Mouse (Mus musculus): ENCODE results near the gene Vcp. TPM values are rescaled to one million over a fixed set of nuclear protein-coding genes. Genes with fewer than 3 reads are reported as not detected.
A peak's percentile ranks its signal among the peaks of the same experiment; 100 is the strongest.

Gene Vcp
- polyA plus RNA-seq, 1 experiment from 2014 or later: 531 TPM

DNA sequence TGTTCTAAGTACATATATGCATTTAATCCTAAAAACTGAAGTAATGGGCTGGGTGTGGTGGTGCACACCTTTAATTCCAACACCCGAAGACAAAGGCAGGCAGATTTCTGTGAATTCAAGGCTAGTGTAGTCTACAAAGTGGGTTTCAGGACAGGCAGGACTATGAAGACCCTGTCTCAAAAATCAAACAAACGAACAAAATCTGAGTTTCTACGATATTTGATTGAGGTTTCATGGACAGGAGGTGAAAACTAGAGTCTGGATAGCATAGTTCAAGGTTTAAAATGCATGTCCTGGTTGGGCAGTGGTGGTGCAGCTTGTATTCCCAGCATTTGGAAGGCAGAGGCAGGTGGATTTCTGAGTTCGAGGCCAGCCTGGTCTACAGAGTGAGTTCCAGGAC, 31.0 kb downstream of the Vcp start, which contains the start of gene 1700022I11Rik:
Gene 1700022I11Rik (plus strand): TSS at position 301 of the 400 bp plus-strand sequence.
- Histone ChIP-seq H3K36me3 (ENCODE audit: control insufficient read depth, insufficient read depth, low read length) (no peaks in the 10 kb centered on the region), H3K4me2 (ENCODE audit: low read length) (no peak within 1 kb of the TSS), H3K4me1 (ENCODE audit: control insufficient read depth, insufficient read depth, low read length) (no peaks in the 10 kb centered on the region), H3K27me3 (ENCODE audit: control insufficient read depth, insufficient read depth, low read length) (no peaks in the 10 kb centered on the region), H3K9me3 (ENCODE audit: control insufficient read depth, low read length) (no peaks in the 10 kb centered on the region), H3K9ac (replicated peaks; ENCODE audit: low read length) (no peak within 1 kb of the TSS), H3K4me3 (replicated peaks; ENCODE audit: low read depth, low read length) (no peak within 1 kb of the TSS), H3K27ac (replicated peaks; ENCODE audit: low read depth, low read length) (no peak within 1 kb of the TSS)
- 92% methylated on average over 4 of the region's 4 CpGs for WGBS
- ATAC-seq (ENCODE audit: low FRiP score, low TSS enrichment): no peak
- no peak for DNase-seq

DNA sequence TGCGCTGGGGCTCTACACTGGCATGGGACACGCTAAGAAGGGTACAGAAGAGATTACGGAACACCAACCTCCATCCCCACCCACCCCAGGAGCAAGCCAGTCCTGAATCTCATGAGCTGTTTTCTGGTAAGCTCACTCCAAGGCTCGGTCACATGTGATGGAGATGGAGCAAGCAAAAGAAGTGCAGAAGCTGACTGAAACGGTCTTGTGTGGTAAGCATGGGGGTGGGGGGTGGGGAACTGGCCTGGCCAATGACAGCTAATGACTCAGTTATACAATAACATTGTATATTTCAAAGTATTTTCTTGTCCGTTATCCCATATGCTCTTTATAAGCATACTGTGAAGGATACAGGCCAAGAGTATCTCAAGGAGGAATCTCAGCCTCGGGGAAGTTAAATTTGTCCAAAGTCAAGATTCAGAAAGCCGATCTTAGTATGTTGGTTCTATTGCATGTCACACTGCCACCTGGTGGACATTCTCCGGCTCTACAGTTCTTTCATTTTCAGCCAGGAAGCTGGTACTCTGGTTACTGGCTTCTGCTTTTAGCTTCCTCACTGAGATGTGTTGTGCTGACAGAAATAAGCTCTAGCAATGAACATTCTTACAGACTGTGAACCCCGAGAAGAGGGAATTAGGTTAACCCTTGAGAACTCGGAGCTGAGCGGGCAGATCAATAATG, 35.1 kb downstream of the Vcp start:
- no peak overlapping the region for H3K9ac ChIP-seq (replicated peaks; ENCODE audit: low read length)
- peak; percentile 24; the same call in 1 of the 2 replicates for ATAC-seq (ENCODE audit: low FRiP score, low TSS enrichment)
- DNase-seq: peak; percentile 91
- H3K4me1 ChIP-seq (ENCODE audit: control insufficient read depth, insufficient read depth, low read length): no peaks in the 10 kb centered on the region
- no peaks in the 10 kb centered on the region for H3K27me3 ChIP-seq (ENCODE audit: control insufficient read depth, insufficient read depth, low read length)
- no peak overlapping the region for H3K4me3 ChIP-seq (replicated peaks; ENCODE audit: low read depth, low read length)
- H3K9me3 ChIP-seq (ENCODE audit: control insufficient read depth, low read length): no peaks in the 10 kb centered on the region
- H3K27ac ChIP-seq (replicated peaks; ENCODE audit: low read depth, low read length): no peak overlapping the region
- H3K36me3 ChIP-seq (ENCODE audit: control insufficient read depth, insufficient read depth, low read length): no peaks in the 10 kb centered on the region
- peak overlapping the region; percentile 28 for H3K4me2 ChIP-seq (ENCODE audit: low read length)
- WGBS: 14% methylated on average over 12 of the region's 12 CpGs

- WGBS: 95% methylated on average over 2 of the region's 2 CpGs
- H3K9ac ChIP-seq (replicated peaks; ENCODE audit: low read length): no peak overlapping the region
- H3K27ac ChIP-seq (replicated peaks; ENCODE audit: low read depth, low read length): no peak overlapping the region
- no peak overlapping the region for H3K4me2 ChIP-seq (ENCODE audit: low read length)
- no peaks in the 10 kb centered on the region for H3K9me3 ChIP-seq (ENCODE audit: control insufficient read depth, low read length)
- H3K4me3 ChIP-seq (replicated peaks; ENCODE audit: low read depth, low read length): no peak overlapping the region
- H3K27me3 ChIP-seq (ENCODE audit: control insufficient read depth, insufficient read depth, low read length): no peaks in the 10 kb centered on the region
- ATAC-seq (ENCODE audit: low FRiP score, low TSS enrichment) (no peak), DNase-seq (no peak)
- H3K36me3 ChIP-seq (ENCODE audit: control insufficient read depth, insufficient read depth, low read length): peaks cover 8% of the 10 kb centered on the region
- no peaks in the 10 kb centered on the region for H3K4me1 ChIP-seq (ENCODE audit: control insufficient read depth, insufficient read depth, low read length)
Measured at GRCm38 (mm10) chr4:42963480-42963879, 36.8 kb downstream of the Vcp start.

GRCm38 (mm10) chr4:42961592-42961991, 38.7 kb downstream of the Vcp start:
- WGBS: 26% methylated on average over 4 of the region's 4 CpGs
- H3K36me3 ChIP-seq (ENCODE audit: control insufficient read depth, insufficient read depth, low read length): peaks cover 27% of the 10 kb centered on the region
- H3K4me3 ChIP-seq (replicated peaks; ENCODE audit: low read depth, low read length): no peak overlapping the region
- H3K27me3 ChIP-seq (ENCODE audit: control insufficient read depth, insufficient read depth, low read length): no peaks in the 10 kb centered on the region
- no peaks in the 10 kb centered on the region for H3K4me1 ChIP-seq (ENCODE audit: control insufficient read depth, insufficient read depth, low read length)
- ATAC-seq (ENCODE audit: low FRiP score, low TSS enrichment) (no peak), DNase-seq (peak; percentile 79)
- no peak overlapping the region for H3K27ac ChIP-seq (replicated peaks; ENCODE audit: low read depth, low read length)
- H3K4me2 ChIP-seq (ENCODE audit: low read length): no peak overlapping the region
- no peaks in the 10 kb centered on the region for H3K9me3 ChIP-seq (ENCODE audit: control insufficient read depth, low read length)
- H3K9ac ChIP-seq (replicated peaks; ENCODE audit: low read length): no peak overlapping the region

DNA sequence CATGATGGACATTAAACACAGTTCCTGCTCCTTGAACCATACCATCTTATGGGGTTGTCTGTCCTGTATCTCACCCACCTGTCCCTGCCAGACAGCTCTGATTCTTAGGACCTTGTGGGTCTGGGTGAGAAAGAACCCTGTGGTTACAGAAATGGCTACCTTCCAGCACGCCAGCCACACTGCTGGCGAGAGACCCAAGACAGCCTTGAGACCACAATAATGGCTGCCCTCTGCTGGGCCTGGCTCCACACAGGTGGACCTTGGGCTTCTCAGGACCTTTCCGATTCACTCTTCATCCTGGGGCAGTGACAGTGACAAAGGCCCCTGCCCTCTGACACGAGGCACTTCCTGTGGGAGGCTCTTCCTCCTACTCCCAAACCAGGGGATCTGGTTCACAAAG, 40.9 kb downstream of the Vcp start:
- H3K9ac ChIP-seq (replicated peaks; ENCODE audit: low read length): no peak overlapping the region
- H3K27me3 ChIP-seq (ENCODE audit: control insufficient read depth, insufficient read depth, low read length): no peaks in the 10 kb centered on the region
- no peak for DNase-seq
- H3K4me2 ChIP-seq (ENCODE audit: low read length): no peak overlapping the region
- no peaks in the 10 kb centered on the region for H3K9me3 ChIP-seq (ENCODE audit: control insufficient read depth, low read length)
- WGBS: 73% methylated on average over 4 of the region's 4 CpGs
- H3K4me3 ChIP-seq (replicated peaks; ENCODE audit: low read depth, low read length): no peak overlapping the region
- H3K4me1 ChIP-seq (ENCODE audit: control insufficient read depth, insufficient read depth, low read length): peaks cover 5% of the 10 kb centered on the region; the same call in 1 of the 2 replicates
- H3K36me3 ChIP-seq (ENCODE audit: control insufficient read depth, insufficient read depth, low read length): peaks cover 40% of the 10 kb centered on the region
- no peak overlapping the region for H3K27ac ChIP-seq (replicated peaks; ENCODE audit: low read depth, low read length)
- ATAC-seq (ENCODE audit: low FRiP score, low TSS enrichment): no peak

DNA sequence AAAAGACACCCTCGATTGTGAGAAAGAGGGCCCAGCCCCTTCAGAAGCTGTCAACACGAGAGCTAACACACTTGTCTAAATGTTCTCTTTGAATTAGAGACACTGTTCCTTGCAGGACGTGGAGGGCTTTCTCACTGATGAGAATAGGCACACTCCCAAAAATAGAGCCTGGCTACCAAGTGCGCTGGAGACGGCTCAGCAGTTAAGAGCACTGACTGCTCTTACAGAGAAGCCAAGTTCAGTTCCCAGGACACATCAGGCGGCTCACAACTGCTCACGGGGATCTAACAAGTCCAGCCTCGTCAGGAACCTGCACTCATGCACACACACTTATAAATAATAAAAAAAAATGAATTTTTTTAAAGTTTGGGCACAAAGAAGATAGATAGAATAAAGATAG, 41.4 kb downstream of the Vcp start:
- Histone ChIP-seq H3K36me3 (ENCODE audit: control insufficient read depth, insufficient read depth, low read length) (peaks cover 40% of the 10 kb centered on the region), H3K9me3 (ENCODE audit: control insufficient read depth, low read length) (no peaks in the 10 kb centered on the region), H3K4me2 (ENCODE audit: low read length) (no peak overlapping the region), H3K4me3 (replicated peaks; ENCODE audit: low read depth, low read length) (no peak overlapping the region), H3K27me3 (ENCODE audit: control insufficient read depth, insufficient read depth, low read length) (no peaks in the 10 kb centered on the region), H3K27ac (replicated peaks; ENCODE audit: low read depth, low read length) (no peak overlapping the region), H3K4me1 (ENCODE audit: control insufficient read depth, insufficient read depth, low read length) (peaks cover 7% of the 10 kb centered on the region), H3K9ac (replicated peaks; ENCODE audit: low read length) (no peak overlapping the region)
- WGBS: 71% methylated on average over 8 of the region's 8 CpGs
- DNase-seq (no peak), ATAC-seq (ENCODE audit: low FRiP score, low TSS enrichment) (no peak)

GRCm38 (mm10) chr4:42957979-42958378, 42.3 kb downstream of the Vcp start:
- Histone ChIP-seq H3K4me3 (replicated peaks; ENCODE audit: low read depth, low read length) (no peak overlapping the region), H3K27me3 (ENCODE audit: control insufficient read depth, insufficient read depth, low read length) (no peaks in the 10 kb centered on the region), H3K4me1 (ENCODE audit: control insufficient read depth, insufficient read depth, low read length) (peaks cover 17% of the 10 kb centered on the region), H3K9me3 (ENCODE audit: control insufficient read depth, low read length) (no peaks in the 10 kb centered on the region), H3K4me2 (ENCODE audit: low read length) (no peak overlapping the region), H3K9ac (replicated peaks; ENCODE audit: low read length) (no peak overlapping the region), H3K36me3 (ENCODE audit: control insufficient read depth, insufficient read depth, low read length) (peaks cover 49% of the 10 kb centered on the region), H3K27ac (replicated peaks; ENCODE audit: low read depth, low read length) (no peak overlapping the region)
- DNase-seq: no peak
- ATAC-seq (ENCODE audit: low FRiP score, low TSS enrichment): no peak
- 92% methylated on average over 8 of the region's 8 CpGs for WGBS

DNA sequence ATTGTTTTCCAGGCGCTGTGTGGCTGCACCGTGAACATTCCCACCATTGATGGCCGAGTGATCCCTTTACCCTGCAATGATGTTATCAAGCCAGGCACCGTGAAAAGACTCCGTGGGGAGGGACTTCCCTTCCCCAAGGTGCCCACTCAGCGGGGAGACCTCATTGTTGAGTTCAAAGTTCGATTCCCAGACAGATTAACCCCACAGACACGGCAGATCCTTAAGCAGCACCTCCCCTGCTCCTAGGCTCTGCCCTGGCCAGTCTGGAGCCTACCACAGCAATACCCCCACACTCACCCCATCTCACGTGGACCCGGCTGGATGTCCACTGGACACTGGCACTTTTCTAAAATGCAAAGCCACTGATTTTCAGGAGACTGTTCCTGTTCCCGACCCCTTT, 43.0 kb downstream of the Vcp start:
- Histone ChIP-seq H3K36me3 (ENCODE audit: control insufficient read depth, insufficient read depth, low read length) (peaks cover 52% of the 10 kb centered on the region), H3K9ac (replicated peaks; ENCODE audit: low read length) (no peak overlapping the region), H3K4me3 (replicated peaks; ENCODE audit: low read depth, low read length) (no peak overlapping the region), H3K4me1 (ENCODE audit: control insufficient read depth, insufficient read depth, low read length) (peaks cover 23% of the 10 kb centered on the region), H3K27ac (replicated peaks; ENCODE audit: low read depth, low read length) (no peak overlapping the region), H3K27me3 (ENCODE audit: control insufficient read depth, insufficient read depth, low read length) (no peaks in the 10 kb centered on the region), H3K9me3 (ENCODE audit: control insufficient read depth, low read length) (no peaks in the 10 kb centered on the region), H3K4me2 (ENCODE audit: low read length) (no peak overlapping the region)
- DNase-seq: no peak
- ATAC-seq (ENCODE audit: low FRiP score, low TSS enrichment): no peak
- WGBS: 64% methylated on average over 11 of the region's 11 CpGs

DNA sequence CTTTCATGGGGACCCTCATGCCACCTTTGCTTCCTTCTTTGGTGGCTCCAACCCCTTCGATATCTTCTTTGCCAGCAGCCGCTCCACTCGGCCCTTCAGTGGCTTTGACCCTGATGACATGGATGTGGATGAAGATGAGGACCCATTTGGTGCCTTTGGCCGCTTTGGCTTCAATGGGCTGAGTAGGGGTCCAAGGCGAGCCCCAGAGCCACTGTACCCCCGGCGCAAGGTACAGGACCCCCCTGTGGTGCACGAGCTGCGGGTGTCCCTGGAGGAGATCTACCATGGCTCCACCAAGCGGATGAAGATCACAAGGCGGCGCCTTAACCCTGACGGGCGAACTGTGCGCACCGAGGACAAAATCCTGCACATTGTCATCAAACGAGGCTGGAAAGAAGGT, 43.7 kb downstream of the Vcp start:
- Histone ChIP-seq H3K36me3 (ENCODE audit: control insufficient read depth, insufficient read depth, low read length) (peaks cover 52% of the 10 kb centered on the region), H3K27ac (replicated peaks; ENCODE audit: low read depth, low read length) (no peak overlapping the region), H3K9ac (replicated peaks; ENCODE audit: low read length) (no peak overlapping the region), H3K4me1 (ENCODE audit: control insufficient read depth, insufficient read depth, low read length) (peaks cover 31% of the 10 kb centered on the region), H3K4me3 (replicated peaks; ENCODE audit: low read depth, low read length) (no peak overlapping the region), H3K27me3 (ENCODE audit: control insufficient read depth, insufficient read depth, low read length) (no peaks in the 10 kb centered on the region), H3K4me2 (ENCODE audit: low read length) (no peak overlapping the region), H3K9me3 (ENCODE audit: control insufficient read depth, low read length) (no peaks in the 10 kb centered on the region)
- WGBS: 94% methylated on average over 17 of the region's 17 CpGs
- DNase-seq (no peak), ATAC-seq (ENCODE audit: low FRiP score, low TSS enrichment) (no peak)
